Mouse (Mus musculus) kidney, postnatal 25 days (tissue): Measurements from ENCODE around the gene Cops3.

Experiments
- DNase-seq, 2 experiments: peaks; one replicate each; pipeline ENCODE4 v3.0.0; 2021; ENCODE audit warnings: mixed read lengths in 2 of 2

Gene Cops3

GRCm38 (mm10) chr11:59810480-59811158 lies 29.0 kb downstream of the Cops3 start:
- DNase-seq, result no peak

- peak; percentile 85 to 93 for DNase-seq
These were observed 29.8 kb downstream of the Cops3 start, which contains the start of gene Flcn for GRCm38 (mm10) chr11:59809670-59810474. Gene Flcn, minus strand, starts transcription at chr11:59810016.

GRCm38 (mm10) chr11:59809071-59809669 lies 30.5 kb downstream of the Cops3 start:
- DNase-seq, result peak; percentile 60 to 75

GRCm38 (mm10) chr11:59808170-59808960 lies 31.3 kb downstream of the Cops3 start:
- no peak for DNase-seq

GRCm38 (mm10) chr11:59805656-59806055 lies 34.0 kb downstream of the Cops3 start:
- DNase-seq, result no peak

GRCm38 (mm10) chr11:59805256-59805655 lies 34.4 kb downstream of the Cops3 start:
- no peak for DNase-seq

GRCm38 (mm10) chr11:59804409-59805110 lies 35.1 kb downstream of the Cops3 start:
- DNase-seq, result no peak

- no peak for DNase-seq
These were observed 36.1 kb downstream of the Cops3 start for GRCm38 (mm10) chr11:59803516-59803915.

GRCm38 (mm10) chr11:59801881-59802280 lies 37.8 kb downstream of the Cops3 start:
- no peak for DNase-seq

- peak in 1 of 2 experiments; percentile 33 for DNase-seq
These were observed 39.2 kb downstream of the Cops3 start for GRCm38 (mm10) chr11:59800412-59800811.

GRCm38 (mm10) chr11:59793390-59793789 lies 46.2 kb downstream of the Cops3 start:
- DNase-seq, result no peak

GRCm38 (mm10) chr11:59789311-59789710 lies 50.3 kb downstream of the Cops3 start:
- DNase-seq, result no peak

GRCm38 (mm10) chr11:59787199-59787781 lies 52.3 kb downstream of the Cops3 start, which contains the start of gene Pld6:
Gene Pld6, minus strand, starts transcription at chr11:59787645.
- peak; percentile 62 to 82 for DNase-seq

GRCm38 (mm10) chr11:59786444-59787198 lies 53.0 kb downstream of the Cops3 start:
- peak in 1 of 2 experiments; percentile 14 for DNase-seq

- DNase-seq, result no peak
These were observed 56.0 kb downstream of the Cops3 start for GRCm38 (mm10) chr11:59783591-59783990.

- no peak for DNase-seq
These were observed 57.5 kb downstream of the Cops3 start for GRCm38 (mm10) chr11:59782091-59782590.

GRCm38 (mm10) chr11:59780241-59780640 lies 59.4 kb downstream of the Cops3 start:
- DNase-seq, result no peak

GRCm38 (mm10) chr11:59779406-59779805 lies 60.2 kb downstream of the Cops3 start:
- DNase-seq, result no peak

GRCm38 (mm10) chr11:59778874-59779223 lies 60.8 kb downstream of the Cops3 start:
- DNase-seq, result no peak

GRCm38 (mm10) chr11:59778181-59778873 lies 61.3 kb downstream of the Cops3 start:
- peak; percentile 79 to 81 for DNase-seq
